Mouse (Mus musculus): ENCODE measurements around the gene Hist1h2af. TPM values are rescaled to one million over a fixed set of nuclear protein-coding genes. Genes with fewer than 3 reads are reported as not detected.

Gene Hist1h2af
- polyA plus RNA-seq, 1 experiment from 2014 or later, result 2.7 TPM

GRCm38 (mm10) chr13:23551931-23552914 is 18.5 kb downstream of the Hist1h2af start:
- ATAC-seq, result no peak
- H3K27ac ChIP-seq (ENCODE audit: low read depth, low read length), result no peak overlapping the region
- H3K9ac ChIP-seq (ENCODE audit: low read depth, low read length), result no peak overlapping the region
- no peaks in the 10 kb centered on the region for H3K36me3 ChIP-seq (ENCODE audit: control insufficient read depth, insufficient read depth)
- H3K4me3 ChIP-seq (ENCODE audit: low read depth, low read length), result peak overlapping the region; percentile 38; the same call in 1 of the 2 replicates
- H3K4me2 ChIP-seq (replicated peaks; ENCODE audit: low read depth), result peak overlapping the region; percentile 64
- no peaks in the 10 kb centered on the region for H3K27me3 ChIP-seq (replicated peaks; ENCODE audit: control insufficient read depth, insufficient read depth, low read length)
- 49% methylated on average over 8 of the region's 8 CpGs for WGBS
- no peak for TF ChIP-seq CTCF (IDR thresholded peaks at IDR 0.05; ENCODE audit: low read depth)
- no peaks in the 10 kb centered on the region for H3K9me3 ChIP-seq (ENCODE audit: control insufficient read depth)
- H3K4me1 ChIP-seq (replicated peaks; ENCODE audit: control insufficient read depth, insufficient read depth, low read length), result no peaks in the 10 kb centered on the region

GRCm38 (mm10) chr13:23552962-23553361 is 19.3 kb downstream of the Hist1h2af start, which contains the start of gene Hist1h1d:
Gene Hist1h1d (plus strand): TSS chr13:23553262.
- Histone ChIP-seq H3K4me1 (replicated peaks; ENCODE audit: control insufficient read depth, insufficient read depth, low read length) (no peaks in the 10 kb centered on the region), H3K4me2 (replicated peaks; ENCODE audit: low read depth) (peak within 1 kb of the TSS; percentile 78; the same call in 1 of the 2 replicates), H3K4me3 (ENCODE audit: low read depth, low read length) (no peak within 1 kb of the TSS), H3K27me3 (replicated peaks; ENCODE audit: control insufficient read depth, insufficient read depth, low read length) (no peaks in the 10 kb centered on the region), H3K36me3 (ENCODE audit: control insufficient read depth, insufficient read depth) (no peaks in the 10 kb centered on the region), H3K27ac (ENCODE audit: low read depth, low read length) (no peak within 1 kb of the TSS; the same call in 1 of the 2 replicates), H3K9ac (ENCODE audit: low read depth, low read length) (no peak within 1 kb of the TSS), H3K9me3 (ENCODE audit: control insufficient read depth) (no peaks in the 10 kb centered on the region)
- no peak for ATAC-seq
- no peak for TF ChIP-seq CTCF (IDR thresholded peaks at IDR 0.05; ENCODE audit: low read depth)

- Histone ChIP-seq H3K4me3 (ENCODE audit: low read depth, low read length) (peak overlapping the region; percentile 46; the same call in 1 of the 2 replicates), H3K4me2 (replicated peaks; ENCODE audit: low read depth) (peak overlapping the region; percentile 78), H3K4me1 (replicated peaks; ENCODE audit: control insufficient read depth, insufficient read depth, low read length) (no peaks in the 10 kb centered on the region), H3K36me3 (ENCODE audit: control insufficient read depth, insufficient read depth) (no peaks in the 10 kb centered on the region), H3K9me3 (ENCODE audit: control insufficient read depth) (no peaks in the 10 kb centered on the region), H3K27ac (ENCODE audit: low read depth, low read length) (peak overlapping the region; percentile 85), H3K9ac (ENCODE audit: low read depth, low read length) (peak overlapping the region; percentile 70; the same call in 1 of the 2 replicates), H3K27me3 (replicated peaks; ENCODE audit: control insufficient read depth, insufficient read depth, low read length) (no peaks in the 10 kb centered on the region)
- TF ChIP-seq CTCF (IDR thresholded peaks at IDR 0.05; ENCODE audit: low read depth), result no peak
- no peak for ATAC-seq
- 14% methylated on average over 9 of the region's 9 CpGs for WGBS
These were observed 20.7 kb downstream of the Hist1h2af start for GRCm38 (mm10) chr13:23554393-23554792.

GRCm38 (mm10) chr13:23554925-23555838 is 21.5 kb downstream of the Hist1h2af start:
- H3K27me3 ChIP-seq (replicated peaks; ENCODE audit: control insufficient read depth, insufficient read depth, low read length), result no peaks in the 10 kb centered on the region
- H3K4me1 ChIP-seq (replicated peaks; ENCODE audit: control insufficient read depth, insufficient read depth, low read length), result no peaks in the 10 kb centered on the region
- H3K4me2 ChIP-seq (replicated peaks; ENCODE audit: low read depth), result peak overlapping the region; percentile 78
- ATAC-seq, result peak; percentile 79
- peak overlapping the region; percentile 85 for H3K27ac ChIP-seq (ENCODE audit: low read depth, low read length)
- H3K36me3 ChIP-seq (ENCODE audit: control insufficient read depth, insufficient read depth), result no peaks in the 10 kb centered on the region
- WGBS, result under 1% methylated on average over 53 of the region's 54 CpGs
- TF ChIP-seq CTCF (IDR thresholded peaks at IDR 0.05; ENCODE audit: low read depth), result no peak
- H3K9me3 ChIP-seq (ENCODE audit: control insufficient read depth), result no peaks in the 10 kb centered on the region
- H3K9ac ChIP-seq (ENCODE audit: low read depth, low read length), result peak overlapping the region; percentile 70
- H3K4me3 ChIP-seq (ENCODE audit: low read depth, low read length), result peak overlapping the region; percentile 46

- under 1% methylated on average over 18 of the region's 18 CpGs for WGBS
- Histone ChIP-seq H3K4me3 (ENCODE audit: low read depth, low read length) (peak overlapping the region; percentile 46), H3K4me2 (replicated peaks; ENCODE audit: low read depth) (peak overlapping the region; percentile 78), H3K27ac (ENCODE audit: low read depth, low read length) (peak overlapping the region; percentile 85), H3K9me3 (ENCODE audit: control insufficient read depth) (no peaks in the 10 kb centered on the region), H3K9ac (ENCODE audit: low read depth, low read length) (peak overlapping the region; percentile 70), H3K27me3 (replicated peaks; ENCODE audit: control insufficient read depth, insufficient read depth, low read length) (no peaks in the 10 kb centered on the region), H3K36me3 (ENCODE audit: control insufficient read depth, insufficient read depth) (no peaks in the 10 kb centered on the region), H3K4me1 (replicated peaks; ENCODE audit: control insufficient read depth, insufficient read depth, low read length) (no peaks in the 10 kb centered on the region)
- peak; percentile 61 for ATAC-seq
- TF ChIP-seq CTCF (IDR thresholded peaks at IDR 0.05; ENCODE audit: low read depth), result no peak
These were observed 22.2 kb downstream of the Hist1h2af start for GRCm38 (mm10) chr13:23555839-23556416.
